Mouse (Mus musculus) heart, postnatal 25 days (tissue): ENCODE data around the gene St8sia1. TPM values are rescaled to one million over a fixed set of nuclear protein-coding genes. Genes with fewer than 3 reads are reported as not detected.
A peak's percentile ranks its signal among the peaks of the same experiment; 100 is the strongest.

Experiments used
- DNase-seq: peaks from one replicate; pipeline ENCODE4 v3.0.0; 2022; ENCODE audit warnings: low spot score
- intact Hi-C: fragments of 180-260 bp; cut with DNase I; formaldehyde crosslinking; loops from one replicate; pipeline ENCODE4 v1.15.1; 2025
- total RNA-seq, 2 experiments: library from RNA; stranded (reverse); gene quantifications; 2 replicates each; pipeline ENCODE4 v1.2.3; 2021

St8sia1 gene
- total RNA-seq, 2 experiments from 2014 or later = 0.20 to 0.31 TPM

DNA sequence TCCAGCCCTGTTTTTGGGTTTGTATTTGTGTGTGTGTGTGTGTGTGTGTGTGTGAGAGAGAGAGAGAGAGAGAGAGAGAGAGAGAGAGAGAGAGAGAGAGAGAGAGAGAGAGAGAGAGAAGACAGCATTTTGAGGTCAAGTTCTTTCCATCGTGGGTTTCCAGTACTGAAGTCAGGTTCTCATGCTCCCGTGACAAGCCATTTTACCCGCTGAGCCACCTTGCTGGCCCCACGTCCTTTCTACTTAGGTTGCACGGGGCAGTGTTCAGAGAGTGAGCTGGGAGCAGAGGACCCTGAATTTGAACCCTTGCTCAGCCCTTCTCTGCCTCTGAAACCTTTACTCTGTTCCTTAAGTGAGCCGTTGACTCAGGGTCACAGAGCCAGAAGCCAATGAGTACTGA lies 17.2 kb downstream of the St8sia1 start:
- no peak for DNase-seq
- intact Hi-C loops = no loop called here

DNA sequence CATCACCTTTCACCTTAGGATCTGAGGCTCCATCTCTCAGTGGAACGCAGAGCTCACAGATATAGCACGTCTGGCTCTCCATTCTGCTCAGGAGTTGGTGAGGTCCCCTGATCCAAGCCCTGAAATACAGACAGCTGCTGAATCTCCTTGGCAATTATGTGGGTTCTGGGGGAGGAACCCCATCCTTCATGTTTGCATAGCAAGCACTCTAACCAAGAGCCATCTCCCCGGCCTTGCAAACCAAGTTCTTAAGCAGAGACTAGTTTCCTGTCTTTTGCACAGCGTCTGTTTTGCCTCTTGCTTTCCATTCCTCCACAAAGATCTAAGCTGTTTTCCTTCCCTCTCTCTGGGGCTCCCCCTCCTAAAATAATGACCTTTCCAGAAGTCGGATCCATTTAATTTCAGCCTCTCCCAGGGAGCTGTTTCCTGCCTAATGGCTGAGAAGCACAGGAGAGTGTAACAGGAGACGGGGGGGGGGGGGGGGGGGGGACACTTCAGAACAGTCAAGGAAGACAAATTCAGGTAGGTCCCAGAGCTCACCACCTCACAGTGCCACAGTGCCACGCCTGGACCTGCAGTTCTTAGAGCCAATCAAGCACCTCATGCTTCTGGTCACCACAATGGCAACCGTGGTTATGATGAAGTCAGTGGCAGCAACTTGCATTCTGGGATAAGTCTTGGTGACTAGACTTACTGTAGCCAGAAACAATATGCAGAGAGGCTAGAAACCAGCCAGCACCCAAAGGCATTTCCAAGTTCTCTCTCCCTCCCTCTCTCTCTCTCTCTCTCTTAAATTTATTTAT lies 18.0 kb downstream of the St8sia1 start:
- DNase-seq = no peak
- intact Hi-C loops = no loop called here

DNA sequence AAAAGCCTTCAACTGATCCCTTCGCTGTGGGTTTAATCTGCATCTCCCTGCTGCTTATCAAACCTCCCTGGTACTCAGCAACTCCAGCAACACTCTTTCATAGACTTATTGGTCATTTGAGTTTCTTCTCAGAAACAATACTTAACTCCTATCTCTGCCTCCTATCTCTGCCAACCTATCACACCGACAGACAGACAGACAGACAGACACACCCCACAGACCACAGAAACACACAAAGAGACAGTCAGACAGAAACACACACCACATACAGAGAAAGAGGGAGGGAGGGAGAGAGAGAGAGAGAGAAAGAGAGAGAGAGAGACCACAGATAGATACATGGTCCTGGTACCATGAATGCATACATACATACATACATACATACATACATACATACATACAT lies 18.8 kb downstream of the St8sia1 start:
- intact Hi-C loops = no loop called here
- no peak for DNase-seq

DNA sequence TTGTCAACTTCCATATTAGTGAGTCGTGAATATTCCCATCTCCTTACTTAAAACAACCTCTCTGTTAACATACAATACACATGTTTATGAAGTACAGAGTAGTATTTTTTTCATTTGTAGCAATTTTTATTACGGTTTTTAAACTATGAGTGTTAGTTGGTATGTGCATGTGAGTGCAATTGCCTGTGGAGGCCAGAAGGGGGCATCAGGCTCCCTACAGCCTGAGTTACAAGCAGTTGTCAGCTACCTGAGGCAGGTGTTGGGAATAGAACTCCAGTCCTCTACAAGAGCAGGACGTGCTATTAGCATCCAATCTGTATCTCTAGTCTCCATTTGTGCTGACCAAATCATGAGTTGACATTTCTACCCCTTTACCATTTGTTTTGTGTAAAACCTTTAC lies 19.8 kb downstream of the St8sia1 start:
- no peak for DNase-seq
- intact Hi-C loops = no loop called here

DNA sequence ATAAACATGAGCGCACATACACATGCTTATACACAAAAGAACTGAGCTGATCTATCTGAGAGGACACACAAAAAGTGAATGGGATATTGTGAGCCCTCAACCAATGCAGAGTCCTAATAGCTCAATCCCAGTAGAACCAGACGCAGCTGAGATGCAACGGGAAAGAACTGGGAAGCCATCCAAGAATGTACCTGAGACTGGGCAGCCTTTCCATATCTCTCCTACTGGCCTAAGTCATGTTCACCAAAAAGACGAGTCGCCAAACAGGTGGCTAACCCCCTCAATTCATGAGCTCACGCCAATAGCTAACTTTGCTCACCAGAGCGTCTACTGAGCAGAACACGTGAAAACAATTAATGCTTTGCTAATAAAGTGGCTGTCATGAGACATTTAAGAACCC lies 20.8 kb downstream of the St8sia1 start:
- intact Hi-C loops = no loop called here
- no peak for DNase-seq

DNA sequence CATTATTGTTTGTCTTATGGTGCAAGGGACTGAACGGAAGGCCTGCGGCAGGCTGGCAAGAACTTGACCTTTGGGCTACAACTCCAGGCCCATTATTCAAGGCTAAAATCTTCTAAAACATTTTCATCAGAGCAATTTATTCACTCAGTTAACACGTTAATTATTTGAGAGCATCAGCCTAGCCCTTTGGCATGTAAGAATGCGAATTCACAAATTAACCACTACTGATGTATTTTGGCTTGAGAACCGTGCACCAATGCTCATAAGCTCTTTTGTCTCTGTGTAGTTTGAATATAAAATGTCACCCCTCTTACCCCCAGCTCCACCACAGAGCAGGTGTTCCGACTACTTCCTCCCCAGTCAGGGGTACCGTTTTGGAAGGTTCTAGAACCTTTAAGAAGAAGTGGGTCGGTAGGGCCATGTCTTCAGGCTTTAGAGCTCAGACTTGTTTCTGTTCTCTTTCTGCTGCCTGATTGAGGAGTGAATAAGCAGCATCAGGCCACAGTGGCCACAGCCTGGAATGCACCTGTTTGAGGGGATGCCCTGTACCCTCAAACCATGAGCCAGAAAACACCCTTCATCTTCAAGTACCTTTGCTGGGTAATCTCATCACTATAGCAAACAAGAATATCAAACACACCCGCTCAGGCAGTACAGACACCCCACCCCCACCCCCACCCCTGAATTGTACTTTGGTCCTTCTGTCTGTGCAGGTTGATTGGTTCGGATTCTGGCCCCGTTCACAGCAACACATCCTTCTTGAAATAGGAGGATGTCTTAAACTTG lies 22.5 kb downstream of the St8sia1 start:
- intact Hi-C loops = no loop called here

DNA sequence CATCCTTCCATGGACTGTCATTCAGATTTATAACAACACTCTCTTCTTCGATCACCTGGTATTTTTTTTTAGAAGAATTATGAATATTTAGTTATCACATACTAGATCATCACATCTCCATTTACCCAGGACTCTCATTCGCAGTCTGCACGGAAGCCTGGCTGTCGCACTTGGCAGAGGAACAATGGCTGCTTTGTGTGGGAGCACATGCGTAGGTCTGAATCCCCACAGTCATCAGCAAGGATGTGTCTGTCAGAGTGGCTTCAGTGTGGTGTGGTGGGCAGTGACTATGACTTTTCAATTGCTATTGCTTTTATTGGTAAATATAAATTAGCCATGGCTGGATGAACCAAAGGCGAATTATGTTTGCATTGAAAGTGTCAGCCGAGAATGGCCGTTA lies 23.2 kb downstream of the St8sia1 start:
- intact Hi-C loops = no loop called here
- no peak for DNase-seq

More for the DNA sequence above, 22.5 kb downstream of the St8sia1 start:
- DNase-seq = no peak

DNA sequence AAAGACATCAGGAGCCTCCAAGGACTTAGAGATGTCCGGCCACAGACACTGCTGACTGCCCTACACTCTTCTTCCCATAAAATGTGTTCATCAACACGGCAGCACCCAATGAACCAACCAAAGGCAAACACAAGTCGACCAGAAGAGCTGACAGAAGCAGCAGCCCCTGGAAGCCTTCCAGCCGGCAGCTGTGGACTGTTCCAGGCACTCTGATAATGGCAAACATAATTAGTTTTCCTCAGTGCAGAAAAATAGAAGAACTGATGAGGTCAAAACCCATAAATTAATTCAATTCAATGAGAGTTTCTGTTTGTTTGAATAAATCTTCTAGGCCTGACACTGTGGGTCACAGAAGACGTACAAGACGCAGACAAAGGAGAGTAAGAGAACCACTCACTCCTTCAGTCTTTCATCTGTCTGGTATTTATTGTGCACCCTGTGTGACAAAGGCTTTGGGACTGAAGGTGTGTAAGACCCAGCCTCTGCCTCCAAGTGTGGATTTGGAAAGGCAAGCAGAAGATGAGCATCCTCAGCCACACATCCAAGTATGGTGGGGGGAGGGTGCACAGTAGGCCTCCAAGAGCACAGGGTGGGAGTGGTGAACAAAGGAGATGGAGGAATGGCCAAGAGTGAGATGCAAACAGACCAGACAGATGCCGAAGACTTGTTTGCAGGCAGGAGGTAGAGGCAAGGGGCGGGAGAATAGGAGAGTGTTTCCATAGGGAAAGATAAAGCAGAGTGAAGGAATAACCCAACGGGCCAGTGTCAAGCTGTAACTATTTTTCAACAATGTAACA lies 25.5 kb downstream of the St8sia1 start:
- intact Hi-C loops = no loop called here
- DNase-seq = no peak

DNA sequence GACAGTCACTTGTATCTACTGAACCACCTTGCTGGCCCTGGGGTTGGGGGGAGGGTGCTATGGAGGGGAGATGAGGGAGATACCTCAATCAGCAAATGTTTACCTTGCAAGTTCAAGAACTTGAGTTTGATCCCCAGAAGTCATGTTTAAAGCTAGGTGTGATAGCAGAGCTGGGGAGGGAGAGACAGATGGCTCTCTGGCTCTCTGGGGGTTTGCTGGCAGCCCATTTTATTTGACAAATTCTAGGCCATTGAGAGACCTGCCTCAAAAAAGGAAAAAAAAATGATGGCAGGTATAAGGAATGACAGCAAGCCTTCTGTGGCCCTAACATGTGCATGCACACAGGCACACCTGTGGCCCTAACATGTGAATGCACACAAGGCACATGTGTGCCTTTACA lies 26.2 kb downstream of the St8sia1 start:
- intact Hi-C loops = no loop called here
- DNase-seq = no peak

DNA sequence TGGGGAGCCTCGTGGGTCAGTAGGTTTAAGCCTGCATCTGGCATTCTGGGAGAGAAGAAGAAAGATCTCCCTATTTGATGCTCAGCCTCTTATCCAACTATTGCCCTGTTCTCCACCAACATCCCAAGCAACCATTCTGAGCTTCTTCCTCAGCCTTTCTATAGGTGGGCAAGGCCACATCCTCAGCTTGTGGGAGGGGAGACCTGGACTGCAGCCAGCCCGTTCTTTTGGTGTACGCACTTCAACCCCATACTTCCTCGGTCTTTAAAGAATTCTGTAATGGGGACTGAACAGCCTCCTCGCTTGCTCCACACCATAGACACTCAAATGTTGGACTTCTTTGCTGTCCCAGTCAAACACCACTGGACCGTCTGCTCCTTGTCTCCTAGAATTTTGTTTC lies 31.7 kb downstream of the St8sia1 start:
- no peak for DNase-seq
- intact Hi-C loops = no loop called here

DNA sequence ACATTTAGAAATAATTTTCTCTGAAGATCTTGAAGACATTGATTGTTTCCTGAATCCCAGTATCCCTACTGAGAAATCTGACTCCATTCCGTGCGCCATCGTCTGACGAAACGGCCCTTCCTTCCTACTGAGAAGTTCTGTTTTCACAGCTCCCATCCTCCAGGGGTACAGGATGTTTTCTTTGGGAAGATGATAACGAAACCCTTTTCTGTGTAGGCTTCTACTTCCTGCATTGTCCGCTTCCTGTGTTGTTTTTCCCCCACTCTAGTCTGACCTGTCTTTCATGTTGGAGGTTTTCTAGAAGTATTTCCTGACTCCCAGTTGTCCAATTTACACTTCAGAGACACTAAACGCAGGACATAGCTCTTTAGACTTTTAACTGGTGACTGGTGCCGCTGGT lies 32.1 kb downstream of the St8sia1 start:
- DNase-seq = no peak
- intact Hi-C loops = no loop called here

DNA sequence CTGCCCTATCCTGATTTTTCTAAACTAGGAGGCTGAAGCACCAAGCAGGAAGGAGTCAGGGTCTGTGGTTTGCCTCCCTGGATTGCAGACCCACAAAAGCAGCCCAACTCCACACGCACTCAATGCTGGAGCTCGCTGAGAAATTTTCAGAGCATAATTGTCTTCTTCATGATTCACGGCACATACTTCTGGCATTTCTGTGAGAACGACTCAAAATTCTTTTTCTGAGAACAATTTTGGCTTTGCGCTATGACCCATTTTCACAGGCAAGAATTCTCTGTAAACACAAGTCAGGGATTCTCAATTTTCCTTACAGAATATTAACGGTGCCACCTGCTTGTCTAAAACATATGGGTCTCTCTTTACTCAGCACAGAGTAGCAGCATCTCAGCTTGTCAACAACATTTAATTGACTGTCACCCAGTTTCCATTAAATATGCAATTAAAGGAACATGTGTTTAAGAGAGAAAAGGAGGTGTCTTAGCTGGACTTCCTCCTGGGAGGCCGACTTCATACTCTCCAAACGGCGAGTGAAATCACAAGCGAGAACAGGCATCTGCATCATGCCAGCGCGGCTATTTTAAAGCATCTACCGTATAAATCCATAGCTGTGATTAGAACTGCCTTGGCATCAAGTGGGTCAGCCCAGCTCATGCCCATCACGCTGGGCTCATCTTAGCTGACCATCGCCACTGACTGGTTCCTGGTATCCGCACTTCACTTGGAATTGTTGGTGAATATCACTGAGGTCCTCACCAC lies 35.5 kb downstream of the St8sia1 start:
- intact Hi-C loops = no loop called here
- no peak for DNase-seq

DNA sequence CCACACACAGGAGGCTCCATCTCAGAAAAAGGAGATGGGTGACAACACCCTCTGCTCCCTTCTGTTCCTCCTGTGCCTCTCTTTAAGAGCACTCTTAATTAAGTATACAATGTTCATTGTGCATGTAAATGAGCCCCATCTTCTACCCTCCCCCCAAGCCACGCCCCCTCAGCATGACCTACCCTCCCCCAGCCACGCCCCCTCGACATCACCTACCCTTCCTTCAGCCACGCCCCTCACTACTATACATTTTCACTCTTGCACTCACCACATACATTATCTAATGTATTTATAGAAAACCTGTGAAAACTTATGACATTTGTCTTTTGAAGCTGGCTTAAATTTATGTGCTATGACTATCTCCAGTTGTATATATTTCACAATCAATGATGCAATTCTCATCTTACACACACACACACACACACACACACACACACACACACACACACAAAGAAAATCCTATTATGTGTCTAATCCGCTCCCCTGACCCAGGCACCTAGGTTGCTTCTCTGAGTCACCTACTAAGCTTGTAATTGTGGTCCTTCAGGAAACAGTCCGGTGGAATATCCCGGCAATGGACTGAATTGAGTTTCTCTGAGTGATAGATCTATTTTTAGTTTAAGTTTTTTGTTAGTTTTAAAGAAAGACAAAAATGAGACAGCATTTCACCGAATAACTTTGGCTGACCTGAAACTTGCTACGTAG lies 37.2 kb downstream of the St8sia1 start:
- no peak for DNase-seq
- intact Hi-C loops = no loop called here

DNA sequence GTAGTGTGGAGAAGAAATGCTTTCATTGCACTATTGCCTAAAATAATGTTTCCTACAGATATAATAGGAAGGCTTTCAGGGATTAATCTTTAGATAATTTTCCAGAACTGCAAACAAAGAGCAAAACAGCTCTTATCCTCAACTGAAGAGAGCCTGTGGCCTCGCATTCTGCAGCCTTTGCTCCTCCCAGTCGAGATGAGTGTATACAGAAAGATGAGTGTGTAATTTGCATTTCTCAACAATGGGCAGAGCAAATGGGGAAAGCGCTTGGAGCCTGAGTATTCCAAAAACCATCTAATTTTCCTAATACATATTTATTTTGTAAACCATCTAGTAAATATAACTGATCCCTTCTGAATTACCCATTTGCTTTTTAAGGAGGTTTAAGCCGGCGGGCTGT lies 38.3 kb downstream of the St8sia1 start:
- intact Hi-C loops = no loop called here
- no peak for DNase-seq

DNA sequence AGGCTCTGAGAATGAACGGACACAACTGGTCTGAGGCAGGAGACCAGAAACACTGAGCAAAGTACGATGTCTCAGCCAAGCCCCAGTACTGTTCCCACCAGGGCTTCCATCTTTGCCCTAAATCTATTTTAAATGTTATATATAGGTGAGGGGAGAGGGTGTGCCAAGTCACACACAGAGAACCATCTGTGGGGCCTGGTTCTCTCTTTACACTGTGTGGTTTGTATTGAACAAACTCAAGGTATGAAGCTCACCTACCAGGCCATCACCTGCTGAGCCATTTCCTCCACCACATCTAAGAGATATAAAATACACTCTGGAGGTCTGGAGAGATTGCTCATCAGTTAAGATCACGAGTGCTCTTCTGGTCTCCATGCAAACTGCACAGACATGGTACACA lies 38.9 kb downstream of the St8sia1 start:
- DNase-seq = no peak

DNA sequence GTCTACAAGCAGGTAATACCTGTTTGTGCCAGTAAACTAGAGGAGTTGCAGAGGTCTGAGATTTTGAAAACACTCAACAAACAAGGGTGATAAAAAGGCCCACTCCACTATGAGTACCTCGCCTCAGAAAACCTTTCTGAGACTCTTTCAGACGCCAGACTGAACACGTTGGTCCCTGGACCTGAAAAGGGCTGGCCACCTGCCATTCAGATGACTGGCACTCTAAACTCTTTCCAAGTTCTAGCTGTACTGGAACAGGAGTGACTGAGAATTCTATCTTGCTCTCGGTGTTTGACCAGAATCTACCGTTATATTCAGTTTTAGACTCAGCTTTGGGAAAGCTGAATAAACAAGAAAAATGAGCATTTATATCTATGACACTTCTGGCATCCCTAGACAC lies 43.4 kb downstream of the St8sia1 start:
- DNase-seq = peak; percentile 4
- intact Hi-C loops = no loop called here

More for the DNA sequence above, 38.9 kb downstream of the St8sia1 start:
- intact Hi-C loops = no loop called here

DNA sequence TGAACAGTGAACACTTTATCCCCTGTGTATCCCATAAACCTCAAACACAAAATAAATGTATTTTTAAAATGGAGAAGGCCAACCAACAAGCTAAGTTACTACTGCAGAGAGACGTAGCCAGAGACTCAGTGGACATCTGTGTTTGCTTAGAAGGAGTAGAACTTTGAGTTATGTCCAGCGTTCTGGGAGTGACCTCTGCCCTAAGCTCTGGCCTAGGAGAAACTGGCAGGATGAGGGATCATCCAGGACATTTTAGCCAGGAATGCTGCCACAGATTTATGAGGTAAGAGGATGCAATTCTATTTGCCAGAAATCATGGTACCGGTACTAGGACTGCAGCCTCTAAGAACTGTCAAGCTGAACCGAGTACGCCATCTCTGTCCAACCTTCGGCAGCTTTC lies 45.6 kb downstream of the St8sia1 start:
- intact Hi-C loops = no loop called here
- no peak for DNase-seq

DNA sequence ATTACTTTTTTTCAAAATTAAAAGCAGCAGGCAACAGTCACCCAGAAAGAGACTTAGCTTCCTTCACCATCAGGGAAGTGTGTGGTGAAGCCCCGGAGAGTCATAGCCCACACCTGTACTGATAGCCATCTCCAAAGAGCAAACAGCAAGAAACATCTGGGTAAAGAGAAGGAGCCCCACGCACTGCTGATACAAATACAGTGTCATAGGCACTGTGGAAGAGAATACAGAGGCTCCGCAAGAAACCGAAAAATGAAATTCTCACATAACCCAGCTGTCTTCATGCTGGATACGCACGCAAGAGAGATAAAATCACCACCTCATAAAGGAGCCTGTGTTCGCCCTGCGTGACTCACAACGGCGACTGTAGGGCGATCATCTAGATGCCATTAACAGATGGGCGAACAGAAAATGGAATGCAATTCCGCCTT lies 46.8 kb downstream of the St8sia1 start:
- intact Hi-C loops = no loop called here
- DNase-seq = no peak

DNA sequence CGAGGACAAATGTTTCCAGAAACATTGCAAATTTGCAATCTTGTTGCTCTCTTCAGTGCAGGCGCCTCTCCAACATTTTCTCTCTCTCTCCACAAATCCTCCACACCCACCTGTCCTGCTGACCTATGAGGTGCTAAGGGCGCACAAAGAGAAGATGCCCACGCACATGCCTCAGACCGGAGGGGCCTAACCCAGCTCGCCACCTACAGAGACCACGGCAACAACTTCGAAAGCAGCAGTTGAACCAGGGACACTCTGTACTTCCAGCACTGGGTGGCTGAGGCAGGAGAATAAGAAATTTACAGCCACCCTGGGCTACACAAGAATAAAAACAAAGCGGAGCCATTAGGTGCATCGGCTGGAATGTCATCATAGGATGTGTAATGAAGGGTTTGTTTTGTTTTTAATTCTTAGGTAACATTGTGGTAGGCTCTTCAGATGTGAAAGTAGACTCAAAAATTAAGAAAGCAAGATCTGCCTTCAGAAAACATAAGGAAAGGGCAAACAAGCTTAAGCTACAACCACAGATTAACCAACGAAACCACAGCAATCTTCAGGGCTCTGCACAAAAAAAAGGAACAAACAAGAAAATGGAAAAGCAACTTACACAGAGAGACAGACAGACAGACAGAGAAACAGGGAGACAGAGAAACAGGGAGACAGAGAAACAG lies 47.8 kb downstream of the St8sia1 start:
- no peak for DNase-seq
- intact Hi-C loops = no loop called here
